Mouse (Mus musculus) megakaryocyte, embryonic 14.5 days (primary cell): Measurements from ENCODE around the gene Gm2115. TPM values are rescaled to one million over a fixed set of nuclear protein-coding genes. Genes with fewer than 3 reads are reported as not detected.

Experiments
- H3K27me3 ChIP-seq: replicated peaks from 2 replicates; pipeline ENCODE3; 2012; ENCODE audit warnings: inconsistent platforms
- H3K36me3 ChIP-seq: replicated peaks from 2 replicates; pipeline ENCODE3; 2012; ENCODE audit warnings: low read length, inconsistent platforms, mixed read lengths
- H3K4me1 ChIP-seq: 2 replicates; pipeline ENCODE4 v1.6.1; 2012; ENCODE audit warnings: inconsistent platforms
- H3K4me3 ChIP-seq: replicated peaks from 2 replicates; pipeline ENCODE3; 2012; ENCODE audit warnings: moderate library complexity, mild to moderate bottlenecking, inconsistent platforms
- H3K9me3 ChIP-seq: 2 replicates; pipeline ENCODE4 v1.6.1; 2012; ENCODE audit warnings: inconsistent platforms
- FLI1 ChIP-seq: IDR thresholded peaks from 2 replicates; pipeline ENCODE4 v1.6.1; 2012; ENCODE audit warnings: low read length, inconsistent platforms, mixed read lengths
- GATA1 ChIP-seq: IDR thresholded peaks from 3 replicates; pipeline ENCODE4 v1.6.1; 2012; ENCODE audit warnings: mixed read lengths, low read length, inconsistent platforms, borderline replicate concordance
- polyA plus RNA-seq: library from polyadenylated mRNA; stranded (reverse); fragments of >175 nt; gene quantifications from 2 replicates; pipeline ENCODE4 v1.2.3, GENCODE M21; 2012; ENCODE audit warnings: low replicate concordance; ENCODE audit not compliant: insufficient read depth

Gene Gm2115
- polyA plus RNA-seq, 1 experiment = not detected

DNA sequence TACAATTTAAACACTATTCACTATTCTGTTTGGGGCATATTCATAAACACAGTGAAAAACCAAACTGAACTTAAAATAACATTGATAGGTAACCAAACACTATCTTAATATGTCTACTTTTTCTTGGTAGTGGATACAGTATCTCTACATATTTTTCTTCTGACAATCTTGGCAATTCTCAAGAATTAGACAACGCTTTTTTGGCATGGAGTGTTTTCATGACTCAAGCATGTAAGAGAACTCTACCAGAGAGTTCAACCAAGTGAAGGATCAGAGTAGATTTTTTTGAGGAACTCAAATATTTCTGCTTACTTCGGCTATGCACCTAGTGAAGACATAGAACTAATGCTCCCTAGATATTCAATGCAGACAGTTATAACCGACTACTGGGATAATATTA is 92.2 kb downstream of the Gm2115 start:
- Histone ChIP-seq H3K36me3 (peaks cover 85% of the 10 kb centered on the region), H3K4me3 (no peak overlapping the region), H3K27me3 (no peaks in the 10 kb centered on the region), H3K9me3 (peaks cover 3% of the 10 kb centered on the region; the same call in 1 of the 2 replicates), H3K4me1 (no peaks in the 10 kb centered on the region; the same call in 1 of the 2 replicates)
- TF ChIP-seq FLI1 = no peak

DNA sequence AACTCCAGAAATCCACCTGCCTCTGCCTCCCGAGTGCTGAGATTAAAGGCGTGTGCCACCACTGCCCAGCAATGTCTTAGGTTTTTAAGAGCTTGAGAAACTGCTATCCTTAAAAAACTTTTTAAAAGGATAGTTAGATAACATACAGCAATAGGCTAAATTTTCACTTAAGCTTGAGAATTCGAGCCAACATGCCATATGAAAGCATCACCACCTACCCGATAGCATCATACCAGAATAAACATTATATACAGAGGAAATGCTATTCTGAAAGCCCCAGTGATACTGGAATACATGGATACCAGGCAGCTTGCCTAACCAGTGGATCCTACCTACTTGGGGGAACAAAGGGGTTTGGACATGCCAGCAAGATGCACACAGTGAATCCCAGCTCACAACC is 95.0 kb downstream of the Gm2115 start:
- Histone ChIP-seq H3K27me3 (no peaks in the 10 kb centered on the region), H3K4me1 (no peaks in the 10 kb centered on the region), H3K36me3 (peaks cover 58% of the 10 kb centered on the region), H3K9me3 (peaks cover 3% of the 10 kb centered on the region; the same call in 1 of the 2 replicates), H3K4me3 (no peak overlapping the region)
- no peak for TF ChIP-seq FLI1
- TF ChIP-seq GATA1 = no peak

GRCm38 (mm10) chr7:84631878-84632277 is 103.1 kb downstream of the Gm2115 start:
- Histone ChIP-seq H3K27me3 (no peaks in the 10 kb centered on the region), H3K36me3 (peaks cover 38% of the 10 kb centered on the region), H3K4me1 (peaks cover 3% of the 10 kb centered on the region; the same call in 1 of the 2 replicates), H3K9me3 (no peaks in the 10 kb centered on the region), H3K4me3 (no peak overlapping the region)
- TF ChIP-seq GATA1 (no peak), FLI1 (no peak)

Other genes with a start within 250 kb of the Gm2115 start
- not detected in 2 replicates for gene Arnt2, start 118.8 kb upstream of the Gm2115 start, polyA plus RNA-seq
- 4.0 and 10.3 TPM in 2 replicates for gene Fah, start 77.8 kb downstream of the Gm2115 start, polyA plus RNA-seq
- gene Zfand6, start 161.0 kb downstream of the Gm2115 start, polyA plus RNA-seq = 0.75 and 9.0 TPM in 2 replicates